Mouse (Mus musculus) midbrain, embryonic 15.5 days (tissue): ENCODE results near the gene Lmtk2. TPM values are rescaled to one million over a fixed set of nuclear protein-coding genes. Genes with fewer than 3 reads are reported as not detected.

Experiments
- ATAC-seq: fragments of 200-750 bp; cut with Nextera tagmentation; replicated peaks from 2 replicates; pipeline ENCODE4 v1.8.0; 2017; ENCODE audit warnings: moderate TSS enrichment
- H3K27ac ChIP-seq: fragments of 300-500 bp; sonication (generic); 2 replicates; pipeline ENCODE4 v1.5.1; 2015; ENCODE audit warnings: mild to moderate bottlenecking, inconsistent platforms
- H3K27me3 ChIP-seq: fragments of 300-500 bp; sonication (generic); replicated peaks from 2 replicates; pipeline ENCODE4 v1.6.1; 2015; ENCODE audit warnings: inconsistent platforms
- H3K36me3 ChIP-seq: fragments of 300-500 bp; sonication (generic); replicated peaks from 2 replicates; pipeline ENCODE4 v1.6.1; 2015; ENCODE audit warnings: inconsistent platforms
- H3K4me1 ChIP-seq: fragments of 300-500 bp; sonication (generic); 2 replicates; pipeline ENCODE4 v1.6.1; 2015; ENCODE audit warnings: inconsistent platforms
- H3K4me2 ChIP-seq: fragments of 300-500 bp; sonication (generic); 2 replicates; pipeline ENCODE4 v1.6.1; 2015; ENCODE audit warnings: inconsistent platforms, mild to moderate bottlenecking, moderate library complexity
- H3K4me3 ChIP-seq: fragments of 300-500 bp; sonication (generic); 2 replicates; pipeline ENCODE4 v1.5.1; 2015; ENCODE audit warnings: mild to moderate bottlenecking, inconsistent platforms
- H3K9ac ChIP-seq: fragments of 300-500 bp; sonication (generic); 2 replicates; pipeline ENCODE4 v1.6.1; 2015; ENCODE audit warnings: mild to moderate bottlenecking, inconsistent platforms
- H3K9me3 ChIP-seq: fragments of 300-500 bp; sonication (generic); 2 replicates; pipeline ENCODE4 v1.6.1; 2016; ENCODE audit warnings: inconsistent platforms
- WGBS: fragments of 180-500 bp; shearing (Covaris S2); methylation state at CpG from one replicate; pipeline ENCODE4 v1.1.7; 2015; ENCODE audit warnings: mixed read lengths; 5-methylcytosine and 5-hydroxymethylcytosine counted together
- polyA plus RNA-seq: library from polyadenylated mRNA; unstranded; fragments of >200 nt; fragmentation: Nextera tagmentation; extraction: Ambion mirVana; gene quantifications from 2 replicates; pipeline ENCODE4 v1.2.1, GENCODE M21; 2015

Lmtk2 gene
- polyA plus RNA-seq, 1 experiment from 2014 or later: 10.4 TPM

GRCm38 (mm10) chr5:144226220-144226619 is 126.0 kb downstream of the Lmtk2 start:
- no peak for ATAC-seq
- no peak overlapping the region for H3K27ac ChIP-seq
- H3K4me2 ChIP-seq: no peak overlapping the region
- no peak overlapping the region for H3K9ac ChIP-seq
- WGBS: 36% methylated on average over 11 of the region's 11 CpGs
- H3K4me1 ChIP-seq: peaks cover 24% of the 10 kb centered on the region
- H3K9me3 ChIP-seq: no peaks in the 10 kb centered on the region
- no peaks in the 10 kb centered on the region for H3K27me3 ChIP-seq
- H3K36me3 ChIP-seq: no peaks in the 10 kb centered on the region
- no peak overlapping the region for H3K4me3 ChIP-seq

GRCm38 (mm10) chr5:144230216-144230615 is 130.0 kb downstream of the Lmtk2 start:
- H3K4me3 ChIP-seq: no peak overlapping the region
- no peaks in the 10 kb centered on the region for H3K4me1 ChIP-seq
- no peak overlapping the region for H3K9ac ChIP-seq
- no peaks in the 10 kb centered on the region for H3K9me3 ChIP-seq
- H3K27me3 ChIP-seq: no peaks in the 10 kb centered on the region
- no peaks in the 10 kb centered on the region for H3K36me3 ChIP-seq
- no peak for ATAC-seq
- H3K4me2 ChIP-seq: no peak overlapping the region
- no peak overlapping the region for H3K27ac ChIP-seq
- WGBS: 86% methylated on average over 7 of the region's 7 CpGs

- no peak for ATAC-seq
- Histone ChIP-seq H3K4me1 (no peaks in the 10 kb centered on the region), H3K4me3 (no peak overlapping the region), H3K27me3 (no peaks in the 10 kb centered on the region), H3K4me2 (no peak overlapping the region), H3K27ac (no peak overlapping the region), H3K36me3 (no peaks in the 10 kb centered on the region), H3K9me3 (no peaks in the 10 kb centered on the region), H3K9ac (no peak overlapping the region)
- 88% methylated on average over 1 of the region's 1 CpGs for WGBS
Measured at GRCm38 (mm10) chr5:144231410-144231809, 131.2 kb downstream of the Lmtk2 start.

GRCm38 (mm10) chr5:144232531-144232930 is 132.3 kb downstream of the Lmtk2 start:
- no peak overlapping the region for H3K4me2 ChIP-seq
- H3K4me1 ChIP-seq: no peaks in the 10 kb centered on the region
- ATAC-seq: no peak
- WGBS: 89% methylated on average over 5 of the region's 5 CpGs
- no peak overlapping the region for H3K4me3 ChIP-seq
- H3K36me3 ChIP-seq: no peaks in the 10 kb centered on the region
- H3K27me3 ChIP-seq: no peaks in the 10 kb centered on the region
- no peaks in the 10 kb centered on the region for H3K9me3 ChIP-seq
- no peak overlapping the region for H3K27ac ChIP-seq
- no peak overlapping the region for H3K9ac ChIP-seq

GRCm38 (mm10) chr5:144234222-144234621 is 134.0 kb downstream of the Lmtk2 start:
- no peak for ATAC-seq
- no peak overlapping the region for H3K4me3 ChIP-seq
- H3K27ac ChIP-seq: no peak overlapping the region
- H3K27me3 ChIP-seq: no peaks in the 10 kb centered on the region
- no peaks in the 10 kb centered on the region for H3K36me3 ChIP-seq
- H3K4me2 ChIP-seq: no peak overlapping the region
- H3K4me1 ChIP-seq: no peaks in the 10 kb centered on the region
- H3K9me3 ChIP-seq: no peaks in the 10 kb centered on the region
- 82% methylated on average over 6 of the region's 6 CpGs for WGBS
- H3K9ac ChIP-seq: no peak overlapping the region

- Histone ChIP-seq H3K27me3 (no peaks in the 10 kb centered on the region), H3K4me1 (no peaks in the 10 kb centered on the region), H3K36me3 (no peaks in the 10 kb centered on the region), H3K9me3 (no peaks in the 10 kb centered on the region), H3K9ac (no peak overlapping the region), H3K4me2 (no peak overlapping the region), H3K27ac (no peak overlapping the region), H3K4me3 (no peak overlapping the region)
- no peak for ATAC-seq
- WGBS: 85% methylated on average over 7 of the region's 7 CpGs
Measured at GRCm38 (mm10) chr5:144234714-144235113, 134.5 kb downstream of the Lmtk2 start.

Other genes with a start within 250 kb of the Lmtk2 start
- 0.51 and 0.63 TPM in 2 replicates for gene Ankrd61, start 202.8 kb upstream of the Lmtk2 start, polyA plus RNA-seq
- gene Aimp2, start 190.6 kb upstream of the Lmtk2 start, polyA plus RNA-seq: 79.5 and 88.3 TPM in 2 replicates
- gene Pms2, start 190.5 kb upstream of the Lmtk2 start, polyA plus RNA-seq: 27.4 and 27.6 TPM in 2 replicates
- gene Gm42421, start 172.3 kb upstream of the Lmtk2 start, polyA plus RNA-seq: 1.8 and 3.7 TPM in 2 replicates
- gene Rsph10b, start 167.4 kb upstream of the Lmtk2 start, polyA plus RNA-seq: 4.0 and 5.3 TPM in 2 replicates
- 75.2 and 77.7 TPM in 2 replicates for gene Ccz1, start 85.6 kb upstream of the Lmtk2 start, polyA plus RNA-seq
- gene Ocm, start 73.8 kb upstream of the Lmtk2 start, polyA plus RNA-seq: not detected in 2 replicates
- 0.05 and 0.06 TPM in 2 replicates for gene Bhlha15, start 89.8 kb downstream of the Lmtk2 start, polyA plus RNA-seq
- gene Tecpr1, start 123.2 kb downstream of the Lmtk2 start, polyA plus RNA-seq: 53.6 and 56.0 TPM in 2 replicates
- 108 and 113 TPM in 2 replicates for gene Bri3, start 144.0 kb downstream of the Lmtk2 start, polyA plus RNA-seq